In genomic region chr2:49748628-49749342, GRCm38 (mm10) we compare ENCODE assay signal across 8 mouse cellular contexts. TPM values are rescaled to one million over a fixed set of nuclear protein-coding genes. Genes with fewer than 3 reads are reported as not detected.
DNase-seq lines count a peak whose midpoint lies in the region; ATAC-seq and TF ChIP-seq lines count a peak whose summit lies in the region.

No protein-coding gene starts in this region.

- peak; percentile 64 for TF ChIP-seq CTCF in intestine, postnatal 0 days (IDR thresholded peaks at IDR 0.05; ENCODE audit: low read depth)

- H3K27ac ChIP-seq in intestine, postnatal 0 days (ENCODE audit: low read depth, low read length), result no peak overlapping the region
- no peak overlapping the region for H3K27ac ChIP-seq in intestine, embryonic 15.5 days
- H3K27ac ChIP-seq in macrophage, result peak overlapping the region; percentile 68

- no peak overlapping the region for H3K9ac ChIP-seq in intestine, postnatal 0 days (ENCODE audit: low read depth, low read length)
- no peak overlapping the region for H3K9ac ChIP-seq in intestine, embryonic 15.5 days

- no peak for ATAC-seq in intestine, postnatal 0 days
- ATAC-seq in intestine, embryonic 15.5 days, result no peak

- H3K27me3 ChIP-seq in intestine, postnatal 0 days (replicated peaks; ENCODE audit: control insufficient read depth, insufficient read depth, low read length), result no peaks in the 10 kb centered on the region
- no peaks in the 10 kb centered on the region for H3K27me3 ChIP-seq in intestine, embryonic 15.5 days (replicated peaks)

- H3K4me3 ChIP-seq in intestine, postnatal 0 days (ENCODE audit: low read depth, low read length), result no peak overlapping the region
- H3K4me3 ChIP-seq in intestine, embryonic 15.5 days (replicated peaks), result no peak overlapping the region
- H3K4me3 ChIP-seq in macrophage (ENCODE audit: inconsistent target), result no peak overlapping the region

- DNase-seq in 3T3-L1 (ENCODE audit: low read depth, low spot score), result peak; percentile 65
- peak; percentile 70 for DNase-seq in CD4-positive, CD25-positive, alpha-beta regulatory T cell, adult 2 months (ENCODE audit: low read depth, low spot score)
- peak; percentile 62 to 63 for DNase-seq in cerebellum, postnatal 36 days
- DNase-seq in spleen, adult 12 weeks (ENCODE audit: low spot score), result no peak
- no peak for DNase-seq in urinary bladder, postnatal 10 days (ENCODE audit: low spot score)

- H3K4me1 ChIP-seq in intestine, postnatal 0 days (replicated peaks; ENCODE audit: control insufficient read depth, insufficient read depth, low read length), result no peaks in the 10 kb centered on the region
- peaks cover 8% of the 10 kb centered on the region for H3K4me1 ChIP-seq in intestine, embryonic 15.5 days (replicated peaks)

- H3K79me2 ChIP-seq in macrophage (ENCODE audit: inconsistent target), result peaks cover 47% of the 10 kb centered on the region

- H3K4me2 ChIP-seq in intestine, postnatal 0 days (replicated peaks; ENCODE audit: low read depth), result no peak overlapping the region
- H3K4me2 ChIP-seq in intestine, embryonic 15.5 days (replicated peaks), result no peak overlapping the region

- H3K9me3 ChIP-seq in intestine, postnatal 0 days (ENCODE audit: control insufficient read depth), result no peaks in the 10 kb centered on the region
- no peaks in the 10 kb centered on the region for H3K9me3 ChIP-seq in intestine, embryonic 15.5 days

- H3K36me3 ChIP-seq in intestine, postnatal 0 days (ENCODE audit: control insufficient read depth, insufficient read depth), result no peaks in the 10 kb centered on the region
- no peaks in the 10 kb centered on the region for H3K36me3 ChIP-seq in intestine, embryonic 15.5 days
- H3K36me3 ChIP-seq in macrophage (ENCODE audit: inconsistent target), result peaks cover 11% of the 10 kb centered on the region

- WGBS in intestine, postnatal 0 days, result 73% methylated on average over 14 of the region's 14 CpGs
- 75% methylated on average over 14 of the region's 14 CpGs for WGBS in intestine, embryonic 15.5 days
- 86% methylated on average over 14 of the region's 14 CpGs for WGBS in macrophage (ENCODE audit: missing documents)

RNA-seq across cellular contexts. Expression of gene Lypd6b, which starts 38.7 kb away (rescaled TPM):
- 0.68 and 0.73 TPM in 2 replicates for polyA plus RNA-seq in intestine, postnatal 0 days (2015; fragmentation: Nextera tagmentation; extraction: Ambion mirVana)
- polyA plus RNA-seq in intestine, embryonic 15.5 days (2015; fragmentation: Nextera tagmentation; extraction: Ambion mirVana), result 2.0 and 2.8 TPM in 2 replicates
- not detected for total RNA-seq in macrophage (2018; cell fraction: chromatin; rRNA removed)
- total RNA-seq in macrophage (2018; cell fraction: cytosol; rRNA removed), result not detected
- not detected for total RNA-seq in macrophage (2018; cell fraction: nucleus; rRNA removed)
- not detected in 3 replicates for polyA plus RNA-seq in macrophage (2018)

Comparison
In these comparisons a context has a peak if more than half of its experiments do, and no peak if none do; other contexts are left out.
1. DNase-seq: peak in 3T3-L1 (single experiment), CD4-positive, CD25-positive, alpha-beta regulatory T cell, adult 2 months (single experiment) and cerebellum, postnatal 36 days (2 of 2); none in spleen, adult 12 weeks (single experiment) and urinary bladder, postnatal 10 days (single experiment).